ENCODE assay signal across 24 mouse cellular contexts in the genomic region with DNA sequence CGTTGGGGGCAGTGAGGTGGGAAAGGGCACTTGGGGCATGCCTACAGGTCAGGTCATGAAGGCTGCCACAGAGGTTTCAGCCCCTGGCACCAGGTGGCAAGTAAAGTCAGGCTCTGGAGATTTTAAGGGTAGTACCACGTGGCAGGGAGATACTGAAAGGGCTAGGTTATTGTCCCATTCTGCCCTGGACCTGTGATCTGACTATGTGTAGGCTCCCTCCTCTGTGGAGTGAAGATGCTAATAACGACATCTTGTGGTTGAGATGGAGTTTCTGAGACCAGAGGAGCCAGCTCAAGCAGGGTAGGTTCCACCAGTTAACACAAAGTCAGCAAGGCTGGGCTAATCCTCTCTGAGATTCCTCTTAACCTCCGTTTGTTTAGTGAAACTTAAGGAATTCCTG. TPM values are rescaled to one million over a fixed set of nuclear protein-coding genes. Genes with fewer than 3 reads are reported as not detected.
DNase-seq lines count a peak whose midpoint lies in the region; ATAC-seq and TF ChIP-seq lines count a peak whose summit lies in the region.
"Had no signal": no experiment of that assay in that cellular context is flagged by ENCODE, and none has a peak within 500 bp of the region (broad histone marks: within the 10 kb centered on the region; RNA-seq: fewer than 3 reads in every experiment).

No protein-coding gene starts in this region.

- whole genome bisulfite sequencing in lung, embryonic 15.5 days: 31% methylated on average over 4 of the region's 4 CpGs
- WGBS in bone marrow, adult 2 months: 27% methylated on average over 4 of the region's 4 CpGs
- WGBS in stomach, postnatal 0 days: 43% methylated on average over 4 of the region's 4 CpGs

- no peaks in the 10 kb centered on the region for H3K9me3 ChIP-seq in lung, embryonic 15.5 days
- no peaks in the 10 kb centered on the region for H3K9me3 ChIP-seq in CH12.LX (replicated peaks; ENCODE audit: low read length)
- no peaks in the 10 kb centered on the region for H3K9me3 ChIP-seq in stomach, postnatal 0 days (ENCODE audit: control insufficient read depth, low read length)
- H3K9me3 ChIP-seq: embryonic facial prominence, embryonic 15.5 days; forebrain, embryonic 10.5 days; heart, embryonic 15.5 days; hindbrain, embryonic 13.5 days had no signal

- H3K9ac ChIP-seq in lung, embryonic 15.5 days: no peak overlapping the region
- H3K9ac ChIP-seq in CH12.LX (ENCODE audit: insufficient read depth, low read depth): no peak overlapping the region
- H3K9ac ChIP-seq in stomach, postnatal 0 days (ENCODE audit: low read length): no peak overlapping the region
- H3K9ac ChIP-seq: embryonic facial prominence, embryonic 15.5 days; heart, embryonic 15.5 days; hindbrain, embryonic 13.5 days had no signal

- no peak overlapping the region for H3K4me2 ChIP-seq in lung, embryonic 15.5 days
- H3K4me2 ChIP-seq in CH12.LX (ENCODE audit: insufficient read depth, low read depth, poor library complexity, severe bottlenecking): no peak overlapping the region
- H3K4me2 ChIP-seq in stomach, postnatal 0 days (replicated peaks; ENCODE audit: low read depth): no peak overlapping the region
- H3K4me2 ChIP-seq: embryonic facial prominence, embryonic 15.5 days; heart, embryonic 11.5 days; heart, embryonic 15.5 days; hindbrain, embryonic 13.5 days had no signal

- H3K4me3 ChIP-seq in lung, embryonic 15.5 days: no peak overlapping the region
- H3K4me3 ChIP-seq in CH12.LX (replicated peaks in 1 of 3; ENCODE audit: low read depth in 2 of 3, low read length in 2 of 3, poor library complexity in 1 of 3): no peak overlapping the region
- H3K4me3 ChIP-seq in bone marrow, adult 2 months (replicated peaks; ENCODE audit: control insufficient read depth, low read depth, low read length): no peak overlapping the region
- H3K4me3 ChIP-seq in stomach, postnatal 0 days (ENCODE audit: low read depth, low read length): no peak overlapping the region
- H3K4me3 ChIP-seq: embryonic facial prominence, embryonic 15.5 days; erythroblast, embryonic 14.5 days; forebrain, embryonic 10.5 days; gastrocnemius, adult 2 months; heart, embryonic 15.5 days; hindbrain, embryonic 13.5 days had no signal

- no peaks in the 10 kb centered on the region for H3K27me3 ChIP-seq in lung, embryonic 15.5 days
- no peaks in the 10 kb centered on the region for H3K27me3 ChIP-seq in CH12.LX (replicated peaks)
- H3K27me3 ChIP-seq in stomach, postnatal 0 days (ENCODE audit: control insufficient read depth, insufficient read depth, low read length): no peaks in the 10 kb centered on the region
- H3K27me3 ChIP-seq: embryonic facial prominence, embryonic 15.5 days; heart, embryonic 15.5 days had no signal

- peaks cover 49% of the 10 kb centered on the region for H3K4me1 ChIP-seq in lung, embryonic 15.5 days
- peaks cover 38 to 79% of the 10 kb centered on the region in 2 experiments for H3K4me1 ChIP-seq in CH12.LX (ENCODE audit: control insufficient read depth in 1 of 2, insufficient read depth in 2 of 2)
- peaks cover 23% of the 10 kb centered on the region for H3K4me1 ChIP-seq in bone marrow, adult 2 months (ENCODE audit: control insufficient read depth, insufficient read depth, low read length)
- H3K4me1 ChIP-seq in stomach, postnatal 0 days (replicated peaks; ENCODE audit: control insufficient read depth, insufficient read depth): peaks cover 7% of the 10 kb centered on the region; the same call in 1 of the 2 replicates

- dilution Hi-C loops in CH12.LX (cut with MboI; ENCODE audit: extremely low pct_ligation_motif_present, extremely low pct_unique_long_range_greater_than_20kb, low sequenced_read_pairs): no loop called here

- H3K27ac ChIP-seq in lung, embryonic 15.5 days: peak overlapping the region; percentile 94; the same call in 1 of the 2 replicates
- H3K27ac ChIP-seq in CH12.LX (ENCODE audit: insufficient read depth, low read depth): no peak overlapping the region
- peak overlapping the region; percentile 92 for H3K27ac ChIP-seq in bone marrow, adult 2 months (ENCODE audit: control insufficient read depth, insufficient read depth, low read depth, low read length, poor library complexity)
- H3K27ac ChIP-seq in stomach, postnatal 0 days (replicated peaks): no peak overlapping the region
- H3K27ac ChIP-seq: embryonic facial prominence, embryonic 15.5 days; hindbrain, embryonic 13.5 days; hindbrain, postnatal 0 days had no signal

- TF ChIP-seq RAD21 in CH12.LX (IDR thresholded peaks at IDR 0.05; ENCODE audit: low read depth, low read length): peak; percentile 37

- TF ChIP-seq CTCF in CH12.LX (conservative IDR thresholded peaks at IDR 0.05 in 1 of 2, IDR thresholded peaks at IDR 0.05 in 1 of 2; ENCODE audit: low read depth in 2 of 2, low read length in 2 of 2): peak in 1 of 2 experiments; percentile 52; a peak in 1 of 4 replicates
- no peak for TF ChIP-seq CTCF in bone marrow, adult 2 months (IDR thresholded peaks at IDR 0.05; ENCODE audit: control insufficient read depth, insufficient read depth, low read length)
- TF ChIP-seq CTCF in stomach, postnatal 0 days (IDR thresholded peaks at IDR 0.05; ENCODE audit: low read depth): 0 out of 2 replicates have a peak, but pooled peaks have one; percentile 11

- intact Hi-C loops in gastrocnemius, postnatal 36 days (cut with DNase I): no loop called here

- H3K36me3 ChIP-seq in lung, embryonic 15.5 days: no peaks in the 10 kb centered on the region
- no peaks in the 10 kb centered on the region for H3K36me3 ChIP-seq in CH12.LX (replicated peaks in 1 of 2; ENCODE audit: control insufficient read depth in 1 of 2, insufficient read depth in 1 of 2, low read length in 1 of 2)
- H3K36me3 ChIP-seq in stomach, postnatal 0 days (ENCODE audit: control insufficient read depth, insufficient read depth, low read length): no peaks in the 10 kb centered on the region
- H3K36me3 ChIP-seq: embryonic facial prominence, embryonic 15.5 days; forebrain, embryonic 10.5 days; heart, embryonic 15.5 days; hindbrain, embryonic 13.5 days had no signal

- TF ChIP-seq POLR2A in CH12.LX (IDR thresholded peaks at IDR 0.05; ENCODE audit: low read depth, low read length): no peak
- TF ChIP-seq POLR2A in bone marrow, adult 2 months (IDR thresholded peaks at IDR 0.05; ENCODE audit: borderline replicate concordance, control insufficient read depth, low read depth, low read length): no peak

- in situ Hi-C loops in CH12.LX (cut with MboI; ENCODE audit: low pct_ligation_motif_present, low pct_unique_long_range_greater_than_20kb, low sequenced_read_pairs): loop anchor here (5.0 kb wide), 1 partner anchor 43 kb away; no protein-coding TSS in a partner anchor

- TF ChIP-seq EP300 in CH12.LX (IDR thresholded peaks at IDR 0.05; ENCODE audit: low read length): no peak
- no peak for TF ChIP-seq EP300 in stomach, postnatal 0 days (optimal IDR thresholded peaks at IDR 0.05)

- H3K79me2 ChIP-seq in CH12.LX (replicated peaks; ENCODE audit: control insufficient read depth, extremely low read depth, insufficient read depth, poor library complexity, severe bottlenecking): peaks cover 11% of the 10 kb centered on the region

- DNase-seq in lung, postnatal 36 days: no peak
- peak; percentile 38 for DNase-seq in CH12.LX (ENCODE audit: extremely low read depth)
- DNase-seq in stomach, postnatal 0 days (ENCODE audit: low spot score): no peak
- DNase-seq in heart, adult 9 months (ENCODE audit: low spot score in 2 of 2): no peak
- no peak for DNase-seq in gastrocnemius, postnatal 36 days
- DNase-seq: adrenal gland, postnatal 14 days; B cell, adult 2 months; cerebellum, adult 2 months; cerebellum, postnatal 10 days; gastrocnemius, adult 2 months; heart, adult 18-20 months; heart, postnatal 14 days had no signal

- ATAC-seq in lung, embryonic 15.5 days (ENCODE audit: borderline replicate concordance, extremely low read depth, low FRiP score, low TSS enrichment): no peak
- no peak for ATAC-seq in stomach, postnatal 0 days (ENCODE audit: low FRiP score, low TSS enrichment)
- ATAC-seq: activated CD4-positive, CD25-positive, alpha-beta regulatory T cell, adult 4 months; CD4-positive, CD25-positive, alpha-beta regulatory T cell, adult 4 months; forebrain, embryonic 14.5 days; hindbrain, postnatal 0 days had no signal

TF ChIP-seq in CH12.LX, 34 proteins besides CTCF, POLR2A, EP300 and RAD21:
- TF ChIP-seq BHLHE40 (IDR thresholded peaks at IDR 0.05; ENCODE audit: low read depth, low read length) (no peak), SMC3 (IDR thresholded peaks at IDR 0.05; ENCODE audit: low read depth, low read length) (peak; percentile 33), MYC (IDR thresholded peaks at IDR 0.05; ENCODE audit: low read depth, low read length) (peak; percentile 60; the same call in 1 of the 2 replicates), ZNF384 (IDR thresholded peaks at IDR 0.05; ENCODE audit: low read depth, low read length) (no peak), ZKSCAN1 (IDR thresholded peaks at IDR 0.05; ENCODE audit: borderline replicate concordance, low read depth, low read length) (peak; percentile 96)

RNA-seq across cellular contexts. Expression of gene Prkcd, which starts 3.8 kb away (rescaled TPM):
- polyA plus RNA-seq in lung, embryonic 15.5 days (2015; fragmentation: Nextera tagmentation; extraction: Ambion mirVana): 57.9 and 61.7 TPM in 2 replicates
- total RNA-seq in CH12.LX (2012; rRNA removed) (109 and 110 TPM in 2 replicates), CH12.LX (2014; rRNA removed) (119 and 122 TPM in 2 replicates)
- 186 and 189 TPM in 2 replicates for polyA plus RNA-seq in CH12.LX (2012; ENCODE audit: insufficient read length, low read depth)
- 67.1 and 177 TPM in 2 replicates for polyA plus RNA-seq in bone marrow, adult 2 months (2011; ENCODE audit: insufficient read depth, insufficient read length, low replicate concordance, missing spikeins)
- polyA plus RNA-seq in stomach, postnatal 0 days (2015; fragmentation: Nextera tagmentation; extraction: Ambion mirVana): 62.8 and 72.3 TPM in 2 replicates
- total RNA-seq in gastrocnemius, postnatal 36 days (2021): 10 to 100 TPM in 1 of 2 experiments, 1 to 10 TPM in 1; 6.6 to 11.7 TPM

RNA-seq across cellular contexts. Expression of gene Rft1, which starts 24.3 kb away (rescaled TPM):
- polyA plus RNA-seq in lung, embryonic 15.5 days (2015; fragmentation: Nextera tagmentation; extraction: Ambion mirVana): 17.4 and 17.8 TPM in 2 replicates
- total RNA-seq in CH12.LX (2012; rRNA removed) (12.0 and 13.5 TPM in 2 replicates), CH12.LX (2014; rRNA removed) (25.8 and 26.0 TPM in 2 replicates)
- 15.3 and 17.7 TPM in 2 replicates for polyA plus RNA-seq in CH12.LX (2012; ENCODE audit: insufficient read length, low read depth)
- 3.1 and 4.9 TPM in 2 replicates for polyA plus RNA-seq in bone marrow, adult 2 months (2011; ENCODE audit: insufficient read depth, insufficient read length, low replicate concordance, missing spikeins)
- 12.1 and 12.3 TPM in 2 replicates for polyA plus RNA-seq in stomach, postnatal 0 days (2015; fragmentation: Nextera tagmentation; extraction: Ambion mirVana)
- 1 to 10 TPM; 3.8 to 4.3 TPM for total RNA-seq in gastrocnemius, postnatal 36 days (2021)

Comparison
In these comparisons a context has a peak if more than half of its experiments do, and no peak if none do; other contexts are left out.
1. H3K27ac ChIP-seq: peak in lung, embryonic 15.5 days (single experiment) and bone marrow, adult 2 months (single experiment); none in CH12.LX (single experiment) and stomach, postnatal 0 days (single experiment).